ENCODE assay signal across 8 mouse cellular contexts in the genomic region with DNA sequence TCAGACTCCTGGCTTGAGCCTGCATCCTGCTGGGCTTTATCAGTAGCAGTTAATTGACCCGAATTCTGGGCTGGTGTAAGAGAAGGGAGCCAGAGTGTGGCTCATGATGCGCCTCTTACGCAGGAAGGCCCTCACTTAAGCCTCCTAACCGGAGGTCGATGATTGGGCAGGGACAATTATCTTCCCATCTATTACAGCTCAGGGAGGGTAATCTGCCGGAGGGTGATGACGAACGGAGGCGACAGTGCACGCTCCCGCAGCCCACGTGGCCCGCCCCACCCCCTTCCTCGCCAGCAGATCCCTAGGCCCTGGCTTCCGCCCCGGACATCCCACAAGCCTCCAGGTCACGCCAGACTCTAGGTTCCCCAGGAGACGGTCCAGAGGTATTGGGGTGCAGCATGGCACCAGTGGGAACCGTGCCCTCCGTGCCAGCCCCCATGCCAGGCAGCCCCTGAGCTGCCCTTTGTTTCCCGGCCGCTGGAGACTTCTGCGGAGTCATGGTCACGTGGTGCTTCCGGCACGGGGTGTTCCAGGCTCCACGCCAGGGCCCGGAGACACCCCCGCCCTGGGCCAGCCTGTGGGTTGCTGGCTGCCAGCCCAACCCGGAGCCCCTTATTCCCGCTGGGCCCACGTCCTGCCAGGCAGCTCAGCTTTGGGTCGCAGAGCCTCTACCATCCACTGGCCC. TPM values are rescaled to one million over a fixed set of nuclear protein-coding genes. Genes with fewer than 3 reads are reported as not detected.
DNase-seq lines count a peak whose midpoint lies in the region; ATAC-seq and TF ChIP-seq lines count a peak whose summit lies in the region.

No protein-coding gene starts in this region.

- no peak for TF ChIP-seq RAD21 in MEL (IDR thresholded peaks at IDR 0.05; ENCODE audit: low read depth, low read length)

- no peaks in the 10 kb centered on the region for H3K27me3 ChIP-seq in MEL (ENCODE audit: control insufficient read depth in 1 of 2, insufficient read depth in 2 of 2, low read length in 2 of 2)
- H3K27me3 ChIP-seq in cerebellum, adult 2 months (ENCODE audit: control insufficient read depth, insufficient read depth, low read length): no peaks in the 10 kb centered on the region
- no peaks in the 10 kb centered on the region for H3K27me3 ChIP-seq in lung, embryonic 16.5 days (ENCODE audit: control insufficient read depth, insufficient read depth, low read depth, low read length)
- H3K27me3 ChIP-seq in thymus, adult 2 months (ENCODE audit: control insufficient read depth, insufficient read depth, low read length): no peaks in the 10 kb centered on the region

- 3% methylated on average over 33 of the region's 33 CpGs for WGBS in cerebellum, adult 2 months
- 6% methylated on average over 33 of the region's 33 CpGs for WGBS in lung, embryonic 16.5 days
- WGBS in thymus, adult 2 months: 5% methylated on average over 33 of the region's 33 CpGs

- H3K4me2 ChIP-seq in lung, embryonic 16.5 days (ENCODE audit: low read depth, low read length): peak overlapping the region; percentile 71

- peaks cover 2% of the 10 kb centered on the region; the same call in 1 of the 2 replicates for H3K79me2 ChIP-seq in MEL (ENCODE audit: control insufficient read depth, insufficient read depth, low read length, poor library complexity)

- H3K27ac ChIP-seq in MEL (ENCODE audit: control insufficient read depth, low read depth, low read length): peak overlapping the region; percentile 95
- peak overlapping the region; percentile 66 for H3K27ac ChIP-seq in cerebellum, adult 2 months (ENCODE audit: insufficient read depth, low read length)
- H3K27ac ChIP-seq in lung, embryonic 16.5 days (ENCODE audit: low read length): peak overlapping the region; percentile 98
- H3K27ac ChIP-seq in thymus, adult 2 months (ENCODE audit: control insufficient read depth, insufficient read depth, low read length): no peak overlapping the region

- peaks cover 18 to 29% of the 10 kb centered on the region in 2 experiments for H3K4me1 ChIP-seq in MEL (ENCODE audit: control insufficient read depth in 1 of 2, insufficient read depth in 2 of 2, low read length in 2 of 2)
- H3K4me1 ChIP-seq in cerebellum, adult 2 months (ENCODE audit: control insufficient read depth, insufficient read depth, low read length): peaks cover 16% of the 10 kb centered on the region
- H3K4me1 ChIP-seq in lung, embryonic 16.5 days (replicated peaks; ENCODE audit: control insufficient read depth, insufficient read depth, low read length): peaks cover 26% of the 10 kb centered on the region
- peaks cover 13% of the 10 kb centered on the region for H3K4me1 ChIP-seq in thymus, adult 2 months (replicated peaks; ENCODE audit: control insufficient read depth, insufficient read depth, low read length)

- DNase-seq in MEL (ENCODE audit: low read depth, low spot score): peak; percentile 98
- DNase-seq in cerebellum, adult 2 months: peak; percentile 82 to 84
- peak; percentile 57 for DNase-seq in forelimb bud, embryonic 11.5 days (ENCODE audit: low read depth, low spot score)
- DNase-seq in layer of hippocampus, adult 9-11 months: peak; percentile 94
- peak; percentile 81 for DNase-seq in ovary, adult 18-20 months (ENCODE audit: low spot score)
- DNase-seq in thymus, adult 2 months: peak; percentile 83

- H3K9me3 ChIP-seq in MEL (replicated peaks; ENCODE audit: insufficient read depth, low read length): no peaks in the 10 kb centered on the region
- H3K9me3 ChIP-seq in lung, embryonic 16.5 days (ENCODE audit: control insufficient read depth, low read length): no peaks in the 10 kb centered on the region

- peaks cover 0 to 21% of the 10 kb centered on the region in 2 experiments; a peak in 2 of 4 replicates for H3K36me3 ChIP-seq in MEL (ENCODE audit: control insufficient read depth in 1 of 2, insufficient read depth in 2 of 2, low read length in 2 of 2)
- H3K36me3 ChIP-seq in lung, embryonic 16.5 days (ENCODE audit: control insufficient read depth, insufficient read depth, low read length): no peaks in the 10 kb centered on the region
- no peaks in the 10 kb centered on the region for H3K36me3 ChIP-seq in thymus, adult 2 months (ENCODE audit: control insufficient read depth, insufficient read depth, low read length)

- TF ChIP-seq CTCF in MEL (IDR thresholded peaks at IDR 0.05 in 2 of 3, conservative IDR thresholded peaks at IDR 0.05 in 1 of 3; ENCODE audit: control insufficient read depth in 1 of 3, insufficient read depth in 1 of 3, low read depth in 2 of 3, low read length in 3 of 3, poor library complexity in 1 of 3, severe bottlenecking in 1 of 3): no peak
- no peak for TF ChIP-seq CTCF in cerebellum, adult 2 months (IDR thresholded peaks at IDR 0.05; ENCODE audit: borderline replicate concordance, insufficient read depth, low read depth, low read length)
- TF ChIP-seq CTCF in thymus, adult 2 months (IDR thresholded peaks at IDR 0.05; ENCODE audit: borderline replicate concordance, control insufficient read depth, extremely low read depth, insufficient read depth, low read length, poor library complexity): no peak

- peak; percentile 64 to 81 for TF ChIP-seq POLR2A in MEL (IDR thresholded peaks at IDR 0.05; ENCODE audit: control insufficient read depth in 1 of 2, insufficient read depth in 1 of 2, low read depth in 1 of 2, low read length in 2 of 2, poor library complexity in 1 of 2)
- peak; percentile 26; the same call in 1 of the 2 replicates for TF ChIP-seq POLR2A in cerebellum, adult 2 months (IDR thresholded peaks at IDR 0.05; ENCODE audit: borderline replicate concordance, insufficient read depth, low read length)
- TF ChIP-seq POLR2A in thymus, adult 2 months (IDR thresholded peaks at IDR 0.05; ENCODE audit: control insufficient read depth, extremely low read depth, insufficient read depth, low read length, poor library complexity): 0 out of 2 replicates have a peak, but pooled peaks have one; percentile 33

- H3K4me3 ChIP-seq in MEL (ENCODE audit: control insufficient read depth in 1 of 2, insufficient read depth in 1 of 2, low read depth in 2 of 2, low read length in 2 of 2): peak overlapping the region; percentile 51 to 55
- peak overlapping the region; percentile 56 for H3K4me3 ChIP-seq in cerebellum, adult 2 months (replicated peaks; ENCODE audit: insufficient read depth, low read depth, low read length)
- peak overlapping the region; percentile 44 for H3K4me3 ChIP-seq in lung, embryonic 16.5 days (ENCODE audit: low read length)
- H3K4me3 ChIP-seq in thymus, adult 2 months (ENCODE audit: control insufficient read depth, insufficient read depth, low read length): peak overlapping the region; percentile 73

- peak overlapping the region; percentile 91 for H3K9ac ChIP-seq in MEL (ENCODE audit: control insufficient read depth, low read depth, low read length, poor library complexity, severe bottlenecking)
- peak overlapping the region; percentile 75 for H3K9ac ChIP-seq in lung, embryonic 16.5 days (ENCODE audit: low read length)

- peak; percentile 42 to 71; a peak in 3 of 4 replicates for TF ChIP-seq EP300 in MEL (IDR thresholded peaks at IDR 0.05; ENCODE audit: low read depth in 1 of 2, low read length in 2 of 2)

- ATAC-seq in hematopoietic stem cell, adult 5-6 weeks (replicated peaks in 1 of 2; ENCODE audit: insufficient read depth in 1 of 2, low FRiP score in 2 of 2, low TSS enrichment in 1 of 2, low read depth in 1 of 2, poor library complexity in 2 of 2, severe bottlenecking in 2 of 2): peak; percentile 84 to 86
- peak; percentile 90 for ATAC-seq in lung, embryonic 16.5 days (ENCODE audit: low read depth)

TF ChIP-seq in MEL, 35 proteins besides CTCF, POLR2A, EP300 and RAD21 (continues in another document):
- TF ChIP-seq POLR2AphosphoS2 (IDR thresholded peaks at IDR 0.05; ENCODE audit: low read length) (peak; percentile 70; the same call in 1 of the 2 replicates), USF2 (IDR thresholded peaks at IDR 0.05; ENCODE audit: borderline replicate concordance in 1 of 2, insufficient read depth in 1 of 2, low read depth in 1 of 2, low read length in 2 of 2) (peak; percentile 47 to 91; a peak in 3 of 4 replicates), NELFE (IDR thresholded peaks at IDR 0.05; ENCODE audit: low read depth, low read length) (peak; percentile 81), UBTF (IDR thresholded peaks at IDR 0.05; ENCODE audit: borderline replicate concordance, insufficient read depth, low read depth, low read length) (no peak), USF1 (IDR thresholded peaks at IDR 0.05; ENCODE audit: low read depth, low read length) (peak; percentile 97), TBP (IDR thresholded peaks at IDR 0.05; ENCODE audit: low read depth, low read length) (peak; percentile 91), GABPA (IDR thresholded peaks at IDR 0.05; ENCODE audit: low read depth, low read length) (peak; percentile 91; the same call in 1 of the 2 replicates), POLR2AphosphoS5 (IDR thresholded peaks at IDR 0.05; ENCODE audit: borderline replicate concordance, low read depth, low read length) (no peak; the same call in 1 of the 2 replicates), E2F4 (IDR thresholded peaks at IDR 0.05; ENCODE audit: borderline replicate concordance, low read depth, low read length) (no peak), MAFK (IDR thresholded peaks at IDR 0.05; ENCODE audit: borderline replicate concordance, low read depth, low read length) (peak; percentile 81; the same call in 1 of the 2 replicates), NRF1 (IDR thresholded peaks at IDR 0.05; ENCODE audit: insufficient read depth, low read depth, low read length, poor library complexity, severe bottlenecking) (no peak), BHLHE40 (IDR thresholded peaks at IDR 0.05; ENCODE audit: borderline replicate concordance, low read depth, low read length) (peak; percentile 91), MXI1 (IDR thresholded peaks at IDR 0.05; ENCODE audit: low read depth, low read length) (peak; percentile 98)

RNA-seq across cellular contexts. Expression of gene Sh2d6, which starts 9.0 kb away (rescaled TPM):
- total RNA-seq in MEL (2012; rRNA removed): not detected in 2 replicates
- under 1 TPM in 1 of 2 experiments, not detected in 1; 0.17 TPM for polyA plus RNA-seq in MEL (2012; ENCODE audit: insufficient read depth in 1 of 2, insufficient read length in 2 of 2, low read depth in 1 of 2, low replicate concordance in 2 of 2, missing spikeins in 1 of 2)
- polyA plus RNA-seq in cerebellum, adult 2 months (2012; rRNA removed): 0.78 and 0.79 TPM in 2 replicates
- total RNA-seq in hematopoietic stem cell, adult 5-6 weeks (2017): not detected in 2 replicates
- not detected in 2 replicates for polyA plus RNA-seq in lung, embryonic 16.5 days (2015; fragmentation: Nextera tagmentation; extraction: Ambion mirVana)
- polyA plus RNA-seq in thymus, adult 2 months (2012; rRNA removed): 4.5 and 6.5 TPM in 2 replicates

RNA-seq across cellular contexts. Expression of gene Capg, which starts 31.7 kb away (rescaled TPM):
- total RNA-seq in MEL (2012; rRNA removed): 222 and 241 TPM in 2 replicates
- polyA plus RNA-seq in MEL (2012; ENCODE audit: insufficient read depth in 1 of 2, insufficient read length in 2 of 2, low read depth in 1 of 2, low replicate concordance in 2 of 2, missing spikeins in 1 of 2): 100 to 1,000 TPM in 1 of 2 experiments, not detected in 1; 283 TPM
- 3.6 and 4.8 TPM in 2 replicates for polyA plus RNA-seq in cerebellum, adult 2 months (2012; rRNA removed)
- 61.1 and 113 TPM in 2 replicates for total RNA-seq in hematopoietic stem cell, adult 5-6 weeks (2017)
- 75.8 and 82.9 TPM in 2 replicates for polyA plus RNA-seq in lung, embryonic 16.5 days (2015; fragmentation: Nextera tagmentation; extraction: Ambion mirVana)
- 49.1 and 50.6 TPM in 2 replicates for polyA plus RNA-seq in thymus, adult 2 months (2012; rRNA removed)
